Mouse (Mus musculus): Measurements from ENCODE around the gene Lingo4. TPM values are rescaled to one million over a fixed set of nuclear protein-coding genes. Genes with fewer than 3 reads are reported as not detected.

Lingo4 gene
- 0.09 TPM in 1 of 2 replicates, not detected in the other for polyA plus RNA-seq (2016; fragmentation: Nextera tagmentation; extraction: Ambion mirVana)

GRCm38 (mm10) chr3:94398217-94398616 is at the start of gene Lingo4:
Lingo4 (plus strand) TSS chr3:94398517.
- H3K9ac ChIP-seq (replicated peaks), result 0 out of 2 replicates have a peak within 1 kb of the TSS, but pooled peaks have one; percentile 31
- no peak for ATAC-seq (ENCODE audit: insufficient number of reproducible peaks, insufficient read depth, low FRiP score, low TSS enrichment, low read depth)
- H3K4me2 ChIP-seq, result peak within 1 kb of the TSS; percentile 51
- H3K9me3 ChIP-seq, result no peaks in the 10 kb centered on the region
- H3K27ac ChIP-seq, result no peak within 1 kb of the TSS
- H3K4me1 ChIP-seq (replicated peaks), result 0 out of 2 replicates have a peak, but pooled peaks cover 2% of the 10 kb centered on the region
- no peaks in the 10 kb centered on the region for H3K36me3 ChIP-seq
- peaks cover 80% of the 10 kb centered on the region for H3K27me3 ChIP-seq
- WGBS, result 66% methylated on average over 6 of the region's 6 CpGs
- H3K4me3 ChIP-seq (replicated peaks), result peak within 1 kb of the TSS; percentile 24

GRCm38 (mm10) chr3:94360812-94361211 is 37.5 kb upstream of the Lingo4 start:
- no peak overlapping the region for H3K27ac ChIP-seq
- WGBS, result 5% methylated on average over 1 of the region's 1 CpGs
- H3K4me2 ChIP-seq, result no peak overlapping the region

GRCm38 (mm10) chr3:94362138-94362537 is 36.2 kb upstream of the Lingo4 start, which contains the start of gene C2cd4d:
C2cd4d (plus strand) TSS chr3:94362438.
- Histone ChIP-seq H3K27ac (no peak within 1 kb of the TSS), H3K36me3 (no peaks in the 10 kb centered on the region), H3K9ac (replicated peaks) (peak within 1 kb of the TSS; percentile 87; the same call in 1 of the 2 replicates), H3K27me3 (peaks cover 56% of the 10 kb centered on the region), H3K4me3 (replicated peaks) (peak within 1 kb of the TSS; percentile 65), H3K9me3 (0 out of 2 replicates have a peak, but pooled peaks cover 5% of the 10 kb centered on the region), H3K4me1 (replicated peaks) (0 out of 2 replicates have a peak, but pooled peaks cover 3% of the 10 kb centered on the region), H3K4me2 (peak within 1 kb of the TSS; percentile 89)
- ATAC-seq (ENCODE audit: insufficient number of reproducible peaks, insufficient read depth, low FRiP score, low TSS enrichment, low read depth), result no peak
- 60% methylated on average over 7 of the region's 7 CpGs for WGBS

More at GRCm38 (mm10) chr3:94360812-94361211, 37.5 kb upstream of the Lingo4 start:
- H3K4me3 ChIP-seq (replicated peaks), result no peak overlapping the region
- H3K4me1 ChIP-seq (replicated peaks), result 0 out of 2 replicates have a peak, but pooled peaks cover 3% of the 10 kb centered on the region
- peaks cover 49% of the 10 kb centered on the region for H3K27me3 ChIP-seq
- H3K36me3 ChIP-seq, result no peaks in the 10 kb centered on the region
- no peak for ATAC-seq (ENCODE audit: insufficient number of reproducible peaks, insufficient read depth, low FRiP score, low TSS enrichment, low read depth)
- H3K9me3 ChIP-seq, result peaks cover 10% of the 10 kb centered on the region; the same call in 1 of the 2 replicates
- no peak overlapping the region for H3K9ac ChIP-seq (replicated peaks)

- peak; percentile 53 for ATAC-seq (ENCODE audit: insufficient number of reproducible peaks, insufficient read depth, low FRiP score, low TSS enrichment, low read depth)
- H3K9ac ChIP-seq (replicated peaks), result peak overlapping the region; percentile 87
- no peak overlapping the region for H3K27ac ChIP-seq
- peaks cover 56% of the 10 kb centered on the region for H3K27me3 ChIP-seq
- H3K4me3 ChIP-seq (replicated peaks), result peak overlapping the region; percentile 65
- H3K9me3 ChIP-seq, result 0 out of 2 replicates have a peak, but pooled peaks cover 5% of the 10 kb centered on the region
- H3K36me3 ChIP-seq, result no peaks in the 10 kb centered on the region
- 0 out of 2 replicates have a peak, but pooled peaks cover 3% of the 10 kb centered on the region for H3K4me1 ChIP-seq (replicated peaks)
- H3K4me2 ChIP-seq, result peak overlapping the region; percentile 89
- WGBS, result 5% methylated on average over 97 of the region's 97 CpGs
These were observed 34.8 kb upstream of the Lingo4 start for GRCm38 (mm10) chr3:94363291-94364153.

GRCm38 (mm10) chr3:94364154-94364526 is 34.2 kb upstream of the Lingo4 start:
- 0 out of 2 replicates have a peak, but pooled peaks cover 5% of the 10 kb centered on the region for H3K9me3 ChIP-seq
- no peaks in the 10 kb centered on the region for H3K36me3 ChIP-seq
- H3K4me1 ChIP-seq (replicated peaks), result 0 out of 2 replicates have a peak, but pooled peaks cover 3% of the 10 kb centered on the region
- peak; percentile 42; the same call in 1 of the 2 replicates for ATAC-seq (ENCODE audit: insufficient number of reproducible peaks, insufficient read depth, low FRiP score, low TSS enrichment, low read depth)
- H3K4me3 ChIP-seq (replicated peaks), result peak overlapping the region; percentile 65
- 4% methylated on average over 23 of the region's 23 CpGs for WGBS
- peak overlapping the region; percentile 89 for H3K4me2 ChIP-seq
- no peak overlapping the region for H3K27ac ChIP-seq
- peak overlapping the region; percentile 87 for H3K9ac ChIP-seq (replicated peaks)
- H3K27me3 ChIP-seq, result peaks cover 56% of the 10 kb centered on the region

- H3K4me1 ChIP-seq (replicated peaks), result peaks cover 8% of the 10 kb centered on the region
- H3K27me3 ChIP-seq, result peaks cover 47% of the 10 kb centered on the region
- no peak for ATAC-seq (ENCODE audit: insufficient number of reproducible peaks, insufficient read depth, low FRiP score, low TSS enrichment, low read depth)
- no peaks in the 10 kb centered on the region for H3K36me3 ChIP-seq
- 0 out of 2 replicates have a peak, but pooled peaks cover 5% of the 10 kb centered on the region for H3K9me3 ChIP-seq
- no peak overlapping the region for H3K4me3 ChIP-seq (replicated peaks)
- H3K4me2 ChIP-seq, result no peak overlapping the region
- H3K9ac ChIP-seq (replicated peaks), result no peak overlapping the region
- no peak overlapping the region for H3K27ac ChIP-seq
- WGBS, result 20% methylated on average over 3 of the region's 3 CpGs
These were observed 31.6 kb upstream of the Lingo4 start for GRCm38 (mm10) chr3:94366761-94367160.

- H3K27ac ChIP-seq, result no peak overlapping the region
- 0 out of 2 replicates have a peak, but pooled peaks cover 5% of the 10 kb centered on the region for H3K9me3 ChIP-seq
- peaks cover 14% of the 10 kb centered on the region for H3K4me1 ChIP-seq (replicated peaks)
- no peak overlapping the region for H3K4me3 ChIP-seq (replicated peaks)
- no peak overlapping the region for H3K4me2 ChIP-seq
- ATAC-seq (ENCODE audit: insufficient number of reproducible peaks, insufficient read depth, low FRiP score, low TSS enrichment, low read depth), result no peak
- no peaks in the 10 kb centered on the region for H3K36me3 ChIP-seq
- 86% methylated on average over 6 of the region's 6 CpGs for WGBS
- peaks cover 43% of the 10 kb centered on the region for H3K27me3 ChIP-seq
- H3K9ac ChIP-seq (replicated peaks), result no peak overlapping the region
These were observed 30.8 kb upstream of the Lingo4 start for GRCm38 (mm10) chr3:94367511-94367910.

GRCm38 (mm10) chr3:94368631-94369030 is 29.7 kb upstream of the Lingo4 start:
- WGBS, result 60% methylated on average over 6 of the region's 6 CpGs
- H3K4me1 ChIP-seq (replicated peaks), result peaks cover 25% of the 10 kb centered on the region
- no peak overlapping the region for H3K4me3 ChIP-seq (replicated peaks)
- H3K9me3 ChIP-seq, result 0 out of 2 replicates have a peak, but pooled peaks cover 5% of the 10 kb centered on the region
- H3K27ac ChIP-seq, result no peak overlapping the region
- peaks cover 39% of the 10 kb centered on the region for H3K27me3 ChIP-seq
- no peak overlapping the region for H3K4me2 ChIP-seq
- H3K36me3 ChIP-seq, result no peaks in the 10 kb centered on the region
- H3K9ac ChIP-seq (replicated peaks), result no peak overlapping the region
- ATAC-seq (ENCODE audit: insufficient number of reproducible peaks, insufficient read depth, low FRiP score, low TSS enrichment, low read depth), result no peak

- Histone ChIP-seq H3K4me2 (no peak overlapping the region), H3K9me3 (0 out of 2 replicates have a peak, but pooled peaks cover 4% of the 10 kb centered on the region), H3K4me3 (replicated peaks) (no peak overlapping the region), H3K4me1 (replicated peaks) (peaks cover 25% of the 10 kb centered on the region), H3K36me3 (no peaks in the 10 kb centered on the region), H3K27ac (no peak overlapping the region), H3K27me3 (peaks cover 36% of the 10 kb centered on the region), H3K9ac (replicated peaks) (no peak overlapping the region)
- ATAC-seq (ENCODE audit: insufficient number of reproducible peaks, insufficient read depth, low FRiP score, low TSS enrichment, low read depth), result no peak
- WGBS, result 69% methylated on average over 2 of the region's 2 CpGs
These were observed 28.6 kb upstream of the Lingo4 start for GRCm38 (mm10) chr3:94369709-94370108.

- Histone ChIP-seq H3K9me3 (no peaks in the 10 kb centered on the region), H3K27ac (no peak overlapping the region), H3K9ac (replicated peaks) (no peak overlapping the region), H3K4me2 (peak overlapping the region; percentile 45), H3K4me3 (replicated peaks) (0 out of 2 replicates have a peak overlapping the region, but pooled peaks have one; percentile 15), H3K27me3 (peaks cover 32% of the 10 kb centered on the region), H3K4me1 (replicated peaks) (peaks cover 25% of the 10 kb centered on the region), H3K36me3 (no peaks in the 10 kb centered on the region)
- ATAC-seq (ENCODE audit: insufficient number of reproducible peaks, insufficient read depth, low FRiP score, low TSS enrichment, low read depth), result no peak
- 3% methylated on average over 11 of the region's 11 CpGs for WGBS
These were observed 26.7 kb upstream of the Lingo4 start for GRCm38 (mm10) chr3:94371637-94372036.

GRCm38 (mm10) chr3:94372038-94372437 is 26.3 kb upstream of the Lingo4 start:
- Histone ChIP-seq H3K4me1 (replicated peaks) (peaks cover 29% of the 10 kb centered on the region), H3K4me3 (replicated peaks) (0 out of 2 replicates have a peak overlapping the region, but pooled peaks have one; percentile 15), H3K9me3 (no peaks in the 10 kb centered on the region), H3K36me3 (no peaks in the 10 kb centered on the region), H3K4me2 (peak overlapping the region; percentile 45), H3K27me3 (peaks cover 35% of the 10 kb centered on the region), H3K27ac (no peak overlapping the region), H3K9ac (replicated peaks) (no peak overlapping the region)
- no peak for ATAC-seq (ENCODE audit: insufficient number of reproducible peaks, insufficient read depth, low FRiP score, low TSS enrichment, low read depth)
- 0% methylated on average over 3 of the region's 3 CpGs for WGBS
